Mouse (Mus musculus) bone marrow macrophage, adult 2 months (primary cell): ENCODE measurements around the gene Plaur.

Experiments
- CTCF ChIP-seq: IDR thresholded peaks from 2 replicates; pipeline ENCODE4 v1.5.1; 2012; ENCODE audit warnings: low read depth, mild to moderate bottlenecking, low read length, moderate library complexity
- POLR2A ChIP-seq: IDR thresholded peaks from 2 replicates; pipeline ENCODE4 v1.6.1; 2012; ENCODE audit warnings: mild to moderate bottlenecking, low read depth, low read length, borderline replicate concordance

DNA sequence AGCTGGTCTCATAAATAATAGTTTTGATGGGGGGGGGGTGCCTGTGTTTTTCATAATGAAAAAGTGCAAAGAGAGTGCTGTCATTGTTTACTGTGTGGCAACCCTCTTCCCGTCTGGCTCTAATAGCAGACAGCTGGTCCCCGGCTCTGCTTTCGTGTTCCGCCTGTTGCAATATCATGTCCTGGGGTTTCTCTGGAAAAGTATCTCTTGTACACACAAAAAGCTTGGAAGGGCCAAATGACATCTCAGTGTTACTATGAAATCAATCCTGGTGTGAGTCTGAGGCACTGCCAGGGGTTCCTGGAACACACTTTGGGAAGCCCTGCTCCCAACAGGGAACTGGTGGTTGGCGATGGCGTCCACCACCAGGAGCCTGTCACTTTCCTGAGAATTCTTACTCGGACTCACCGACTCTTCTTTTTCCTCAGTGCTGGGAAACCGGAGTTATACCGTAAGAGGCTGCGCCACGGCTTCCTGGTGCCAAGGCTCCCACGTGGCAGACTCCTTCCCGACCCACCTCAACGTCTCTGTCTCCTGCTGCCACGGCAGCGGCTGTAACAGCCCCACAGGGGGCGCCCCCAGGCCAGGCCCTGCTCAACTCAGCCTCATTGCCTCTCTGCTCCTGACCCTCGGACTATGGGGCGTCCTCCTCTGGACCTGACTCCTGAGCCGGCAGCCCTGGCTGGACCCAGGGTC is 12.7 kb downstream of the Plaur start:
- TF ChIP-seq CTCF (no peak), POLR2A (no peak)
